Mouse (Mus musculus) central nervous system, embryonic 14 days (tissue): ENCODE measurements around the gene Olfr1009. TPM values are rescaled to one million over a fixed set of nuclear protein-coding genes. Genes with fewer than 3 reads are reported as not detected.

Source experiments
- polyA plus RNA-seq: library from polyadenylated mRNA; depleted of rRNA; stranded (reverse); fragments of >200 nt; gene quantifications from 2 replicates; pipeline ENCODE4 v1.2.3, GENCODE M21; 2012; rRNA removed

Gene Olfr1009
- not detected in 2 replicates for polyA plus RNA-seq

DNA sequence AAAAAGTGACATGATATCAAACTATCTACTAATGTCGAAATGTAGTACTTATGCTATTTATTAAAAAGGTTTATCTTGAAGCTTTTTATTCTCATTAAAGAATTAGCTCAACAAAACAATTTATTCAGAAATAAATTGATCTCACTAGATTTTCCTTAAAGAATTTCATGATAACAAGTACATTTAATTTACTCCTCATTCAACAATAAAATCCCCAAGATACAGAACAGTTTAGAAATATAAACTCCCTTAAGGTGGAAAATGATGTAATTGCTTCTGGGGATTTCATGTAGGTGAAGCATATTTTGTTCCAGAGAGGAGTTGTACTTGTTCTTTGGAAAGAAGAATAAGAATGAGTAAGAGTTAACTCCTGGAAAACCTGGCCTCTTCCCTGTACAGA is at the start of gene Olfr1009:
TSS of gene Olfr1009 (plus strand) at position 301 of the 400 bp plus-strand sequence.

DNA sequence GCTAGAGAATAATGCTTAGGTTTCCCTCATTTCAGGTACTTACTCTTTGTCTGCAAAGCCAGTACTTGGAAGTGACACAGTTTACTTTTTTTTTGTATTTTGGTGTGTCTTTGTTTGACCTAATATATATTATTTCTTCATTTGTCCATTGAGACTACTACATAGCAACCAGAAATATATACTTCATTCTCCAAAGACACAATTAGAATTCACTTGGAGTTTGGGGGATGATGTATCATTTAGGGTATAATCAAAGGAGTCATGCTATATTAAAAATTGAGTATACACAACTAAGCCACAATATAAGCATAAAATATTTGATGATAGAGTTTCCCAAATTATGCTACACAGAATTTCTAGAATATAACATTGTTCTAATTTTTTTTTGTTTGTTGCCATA is 36.6 kb upstream of the Olfr1009 start, which contains the start of gene Olfr1006:
TSS of gene Olfr1006 (minus strand) at position 101 of the 400 bp plus-strand sequence.

DNA sequence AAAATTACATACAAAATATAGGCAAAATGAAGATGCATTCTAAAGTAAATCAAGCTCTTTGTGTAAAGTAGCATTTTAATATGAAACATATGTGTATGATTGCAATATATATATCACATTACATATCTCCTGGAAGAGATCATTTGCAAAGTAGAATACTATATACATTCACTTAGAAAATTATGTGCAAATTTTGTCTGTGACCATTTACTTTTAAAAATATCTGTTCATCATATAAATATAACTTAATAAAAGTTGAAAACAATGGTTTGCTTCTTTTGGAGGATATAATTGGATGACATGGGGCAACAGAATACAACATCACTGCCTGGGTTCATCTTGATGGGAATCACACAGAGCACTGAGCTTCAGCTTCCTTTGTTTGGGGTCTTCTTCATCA is 26.1 kb upstream of the Olfr1009 start, which contains the start of gene Olfr1008:
TSS of gene Olfr1008 (plus strand) at position 301 of the 400 bp plus-strand sequence.

DNA sequence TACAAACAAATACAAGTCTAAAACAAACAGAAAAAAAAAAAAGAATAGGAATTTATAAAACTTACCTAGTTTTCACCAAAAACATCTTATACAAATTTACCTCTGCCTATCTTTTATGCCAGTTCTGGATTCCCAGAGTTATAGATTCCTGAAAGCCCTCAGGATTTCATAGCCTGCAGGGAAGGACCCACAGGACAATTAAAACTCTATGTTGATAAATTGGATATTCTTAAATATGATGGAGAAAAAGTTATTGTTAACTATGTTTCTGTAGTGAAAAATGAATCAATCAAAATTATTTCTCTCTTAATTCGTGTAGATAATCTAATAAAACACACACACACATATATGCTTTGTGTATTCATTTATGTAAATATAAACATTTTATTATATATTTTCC is 47.4 kb downstream of the Olfr1009 start, which contains the start of gene Olfr1012:
TSS of gene Olfr1012 (minus strand) at position 101 of the 400 bp plus-strand sequence.

DNA sequence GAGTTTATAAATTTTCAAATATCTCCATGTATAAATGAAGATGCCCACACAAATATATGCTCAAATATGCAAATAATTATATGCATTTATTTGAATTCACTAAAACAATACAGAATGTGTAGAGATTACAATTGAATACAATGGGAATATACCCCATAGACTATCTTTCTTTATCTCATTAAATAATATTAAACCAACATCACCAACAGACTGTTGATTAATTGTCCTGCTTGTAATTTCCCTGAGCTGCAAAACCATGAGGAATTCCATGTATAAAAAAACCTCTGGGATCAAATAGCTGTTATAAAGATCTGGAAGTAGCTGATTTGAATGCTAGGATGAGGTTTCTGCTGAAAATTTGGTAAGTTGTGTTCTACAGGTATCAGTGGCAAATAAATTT is 51.6 kb downstream of the Olfr1009 start, which contains the start of gene Olfr1013:
TSS of gene Olfr1013 (plus strand) at position 301 of the 400 bp plus-strand sequence.

DNA sequence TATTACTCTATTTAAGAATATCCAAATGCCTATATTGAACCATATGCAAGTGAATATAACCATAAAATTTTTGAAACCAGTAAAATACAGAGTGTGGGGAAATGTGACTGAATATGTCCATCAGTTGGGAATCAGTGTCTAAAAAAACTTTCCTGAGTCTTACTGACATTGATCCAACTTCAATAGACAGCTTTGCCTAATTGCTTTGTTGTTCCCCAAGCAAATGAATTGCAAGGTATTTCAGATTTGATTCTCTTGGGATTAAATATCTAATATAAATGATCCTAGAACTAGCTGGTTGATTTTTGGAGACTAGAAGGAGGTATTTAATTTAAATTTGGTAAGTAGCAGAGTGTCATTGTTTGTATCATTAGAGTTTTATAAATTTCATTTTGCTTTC is 57.2 kb downstream of the Olfr1009 start, which contains the start of gene Olfr1014:
TSS of gene Olfr1014 (plus strand) at position 301 of the 400 bp plus-strand sequence.

Other genes with a start within 250 kb of the Olfr1009 start
- 0.07 and 0.44 TPM in 2 replicates for gene 4833423E24Rik, start 196.4 kb upstream of the Olfr1009 start, polyA plus RNA-seq
- not detected in 2 replicates for gene Olfr996, start 136.2 kb upstream of the Olfr1009 start, polyA plus RNA-seq
- not detected in 2 replicates for gene Olfr998, start 126.5 kb upstream of the Olfr1009 start, polyA plus RNA-seq
- gene Olfr1000, start 103.5 kb upstream of the Olfr1009 start, polyA plus RNA-seq, result not detected in 2 replicates
- not detected in 2 replicates for gene Olfr1002, start 64.7 kb upstream of the Olfr1009 start, polyA plus RNA-seq
- gene Olfr154, start 51.0 kb upstream of the Olfr1009 start, polyA plus RNA-seq, result not detected in 2 replicates
- gene Olfr1006, start 36.7 kb upstream of the Olfr1009 start, polyA plus RNA-seq, result not detected in 2 replicates
- gene Olfr1008, start 26.0 kb upstream of the Olfr1009 start, polyA plus RNA-seq, result not detected in 2 replicates
- not detected in 2 replicates for gene Olfr1012, start 47.3 kb downstream of the Olfr1009 start, polyA plus RNA-seq
- gene Olfr1013, start 51.7 kb downstream of the Olfr1009 start, polyA plus RNA-seq, result not detected in 2 replicates
- gene Olfr1014, start 57.3 kb downstream of the Olfr1009 start, polyA plus RNA-seq, result not detected in 2 replicates
- gene Olfr1015, start 66.6 kb downstream of the Olfr1009 start, polyA plus RNA-seq, result not detected in 2 replicates
- not detected in 2 replicates for gene Olfr1016, start 87.1 kb downstream of the Olfr1009 start, polyA plus RNA-seq
- gene Olfr1018, start 103.1 kb downstream of the Olfr1009 start, polyA plus RNA-seq, result not detected in 2 replicates
- not detected in 2 replicates for gene Olfr1019, start 130.1 kb downstream of the Olfr1009 start, polyA plus RNA-seq
- gene Olfr1020, start 131.6 kb downstream of the Olfr1009 start, polyA plus RNA-seq, result not detected in 2 replicates
- not detected in 2 replicates for gene Olfr1022, start 153.2 kb downstream of the Olfr1009 start, polyA plus RNA-seq
- not detected in 2 replicates for gene Olfr1023, start 170.2 kb downstream of the Olfr1009 start, polyA plus RNA-seq
- gene Olfr1024, start 189.6 kb downstream of the Olfr1009 start, polyA plus RNA-seq, result not detected in 2 replicates
- not detected in 2 replicates for gene Olfr1025-ps1, start 199.8 kb downstream of the Olfr1009 start, polyA plus RNA-seq
- not detected in 2 replicates for gene Olfr1026, start 206.1 kb downstream of the Olfr1009 start, polyA plus RNA-seq
- gene Olfr1028, start 235.0 kb downstream of the Olfr1009 start, polyA plus RNA-seq, result not detected in 2 replicates